Mouse (Mus musculus) left cerebral cortex, adult 8-10 months (tissue): ENCODE measurements around the gene Ubl5. TPM values are rescaled to one million over a fixed set of nuclear protein-coding genes. Genes with fewer than 3 reads are reported as not detected.
A peak's percentile ranks its signal among the peaks of the same experiment; 100 is the strongest.

Experiments used
- DNase-seq, 2 experiments: peaks; one replicate each; pipeline ENCODE4 v3.0.0; 2022; ENCODE audit warnings: low spot score in 2 of 2
- total RNA-seq, 4 experiments: library from RNA; stranded (reverse); gene quantifications; 2 replicates each; pipeline ENCODE4 v1.2.4; 2022

The Ubl5 gene
- total RNA-seq, 4 experiments from 2014 or later: 263 to 330 (median 301) TPM

DNA sequence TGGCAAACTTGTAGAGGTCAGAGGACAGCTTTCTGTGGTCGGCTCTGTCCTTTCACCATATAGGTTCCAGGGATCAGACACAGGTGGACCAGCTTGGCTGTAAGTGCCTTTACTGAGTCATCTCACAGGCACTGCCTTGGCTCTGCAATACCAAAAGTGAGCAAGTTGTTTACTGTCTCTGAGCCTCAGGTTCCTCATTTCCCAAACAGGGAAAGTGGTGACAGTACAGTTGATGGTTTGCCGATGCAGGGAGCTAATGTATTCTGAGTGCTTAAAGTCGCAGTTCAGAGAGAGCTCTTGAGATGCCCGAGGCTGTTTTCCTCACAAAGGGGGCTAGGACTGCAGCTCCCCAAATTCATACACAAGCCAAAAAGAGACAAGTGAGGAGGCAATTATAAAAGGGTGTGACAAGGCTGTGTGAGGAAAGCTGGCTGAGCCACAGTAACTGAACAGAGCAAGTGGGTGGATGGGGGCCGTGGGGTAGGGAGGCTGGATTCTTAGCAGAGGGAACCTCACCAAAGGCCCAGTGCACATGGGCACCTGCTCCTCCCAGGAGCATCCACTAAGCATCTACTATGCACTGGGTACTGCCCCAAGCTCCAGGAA is 53.5 kb downstream of the Ubl5 start:
- peak in 1 of 2 experiments; percentile 45 for DNase-seq

Other genes with a start within 250 kb of the Ubl5 start
- gene Zfp26, start 182.7 kb upstream of the Ubl5 start, total RNA-seq: 10 to 100 TPM; 25.2 to 30.1 (median 26.4) TPM
- gene Zfp426, start 150.1 kb upstream of the Ubl5 start, total RNA-seq: 10 to 100 TPM; 24.8 to 29.0 (median 24.8) TPM
- gene Zfp266, start 121.5 kb upstream of the Ubl5 start, total RNA-seq: 10 to 100 TPM; 38.8 to 52.8 (median 43.8) TPM
- 10 to 100 TPM; 16.4 to 21.1 (median 18.7) TPM for gene Zfp846, start 61.6 kb upstream of the Ubl5 start, total RNA-seq
- gene Fbxl12, start 1.9 kb downstream of the Ubl5 start, total RNA-seq: 10 to 100 TPM; 20.1 to 29.5 (median 26.9) TPM
- 10 to 100 TPM; 32.7 to 37.5 (median 35.2) TPM for gene Pin1, start 9.2 kb downstream of the Ubl5 start, total RNA-seq
- gene Olfm2, start 103.5 kb downstream of the Ubl5 start, total RNA-seq: 100 to 1,000 TPM; 122 to 129 (median 125) TPM
- 1 to 10 TPM; 1.0 to 2.0 (median 1.3) TPM for gene Col5a3, start 172.2 kb downstream of the Ubl5 start, total RNA-seq
- gene Rdh8, start 175.6 kb downstream of the Ubl5 start, total RNA-seq: not detected
- 10 to 100 TPM; 71.9 to 91.7 (median 82.6) TPM for gene A230050P20Rik, start 225.8 kb downstream of the Ubl5 start, total RNA-seq
- 10 to 100 TPM in 1 of 4 experiments, 1 to 10 TPM in 3; 8.4 to 10.1 (median 9.2) TPM for gene Angptl6, start 236.8 kb downstream of the Ubl5 start, total RNA-seq
- gene Ppan, start 245.3 kb downstream of the Ubl5 start, total RNA-seq: 10 to 100 TPM; 21.5 to 27.2 (median 23.6) TPM